Mouse (Mus musculus) limb, embryonic 12.5 days (tissue): Measurements from ENCODE around the gene Rfx4. TPM values are rescaled to one million over a fixed set of nuclear protein-coding genes. Genes with fewer than 3 reads are reported as not detected.

ENCODE experiments used
- ATAC-seq: fragments of 200-750 bp; cut with Nextera tagmentation; 2 replicates; pipeline ENCODE4 v1.8.0; 2017; ENCODE audit warnings: low read depth, moderate TSS enrichment; ENCODE audit not compliant: insufficient number of reproducible peaks, insufficient read depth, low FRiP score, low TSS enrichment
- H3K27ac ChIP-seq: fragments of 300-500 bp; sonication (generic); 2 replicates; pipeline ENCODE4 v1.5.1; 2016; ENCODE audit warnings: mild to moderate bottlenecking, moderate library complexity
- H3K27me3 ChIP-seq: fragments of 300-500 bp; sonication (generic); 2 replicates; pipeline ENCODE4 v1.6.1; 2016; ENCODE audit warnings: mild to moderate bottlenecking, moderate library complexity
- H3K36me3 ChIP-seq: fragments of 300-500 bp; sonication (generic); 2 replicates; pipeline ENCODE4 v1.6.1; 2016; ENCODE audit warnings: mild to moderate bottlenecking, moderate library complexity
- H3K4me1 ChIP-seq: fragments of 300-500 bp; sonication (generic); replicated peaks from 2 replicates; pipeline ENCODE4 v1.6.1; 2016
- H3K4me2 ChIP-seq: fragments of 300-500 bp; sonication (generic); 2 replicates; pipeline ENCODE4 v1.6.1; 2016; ENCODE audit warnings: mild to moderate bottlenecking, moderate library complexity
- H3K4me3 ChIP-seq: fragments of 300-500 bp; sonication (generic); replicated peaks from 2 replicates; pipeline ENCODE4 v1.5.1; 2016; ENCODE audit warnings: mild to moderate bottlenecking
- H3K9ac ChIP-seq: fragments of 300-500 bp; sonication (generic); replicated peaks from 2 replicates; pipeline ENCODE4 v1.6.1; 2016; ENCODE audit warnings: mild to moderate bottlenecking, moderate library complexity
- H3K9me3 ChIP-seq: fragments of 300-500 bp; sonication (generic); 2 replicates; pipeline ENCODE4 v1.6.1; 2016; ENCODE audit warnings: mild to moderate bottlenecking, moderate library complexity
- WGBS: fragments of 180-500 bp; shearing (Covaris S2); methylation state at CpG from one replicate; pipeline ENCODE4 v1.1.7; 2016; 5-methylcytosine and 5-hydroxymethylcytosine counted together
- polyA plus RNA-seq: library from polyadenylated mRNA; unstranded; fragments of >200 nt; fragmentation: Nextera tagmentation; extraction: Ambion mirVana; gene quantifications from 2 replicates; pipeline ENCODE4 v1.2.1, GENCODE M21; 2016

Rfx4 gene
- polyA plus RNA-seq, 1 experiment from 2014 or later = 1.2 TPM

DNA sequence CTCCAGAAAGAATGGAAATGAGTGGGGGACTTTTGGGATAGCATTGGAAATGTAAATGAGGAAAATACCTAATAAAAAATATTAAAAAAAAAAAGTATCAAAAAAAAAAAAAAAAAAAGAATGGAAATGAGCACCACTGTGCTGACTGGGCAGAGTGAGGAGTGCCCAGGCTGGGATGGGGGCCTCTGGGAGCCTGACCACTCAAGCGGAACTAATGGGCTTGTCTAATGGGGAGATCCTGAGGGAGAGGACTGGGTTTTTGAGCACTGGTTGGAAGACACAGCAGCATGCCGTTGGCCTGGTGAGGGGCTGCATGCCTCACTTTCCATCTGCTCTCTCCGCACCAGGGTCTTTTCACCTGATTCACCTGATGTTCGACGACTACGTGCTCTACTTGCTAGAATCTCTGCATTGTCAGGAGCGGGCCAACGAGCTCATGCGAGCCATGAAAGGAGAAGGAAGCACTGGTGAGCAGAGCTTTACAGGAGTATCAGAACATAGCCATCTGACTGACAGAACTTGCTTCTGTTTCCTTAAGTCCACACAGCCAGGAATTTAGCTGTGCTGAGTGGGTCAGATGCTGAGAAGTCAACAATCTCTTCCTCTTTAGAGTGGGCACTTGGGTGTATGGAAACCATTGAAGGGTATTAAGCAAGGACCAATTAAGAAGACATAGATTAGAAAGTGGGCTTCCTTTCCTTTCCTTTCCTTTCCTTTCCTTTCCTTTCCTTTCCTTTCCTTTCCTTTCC, 124.1 kb downstream of the Rfx4 start:
- H3K4me3 ChIP-seq = no peak overlapping the region
- ATAC-seq = no peak

GRCm38 (mm10) chr10:84882528-84882927, 126.7 kb downstream of the Rfx4 start:
- H3K4me2 ChIP-seq = no peak overlapping the region
- no peak overlapping the region for H3K27ac ChIP-seq
- H3K36me3 ChIP-seq = no peaks in the 10 kb centered on the region
- WGBS = 83% methylated on average over 2 of the region's 2 CpGs
- no peak overlapping the region for H3K4me3 ChIP-seq
- H3K27me3 ChIP-seq = no peaks in the 10 kb centered on the region
- no peak for ATAC-seq
- no peaks in the 10 kb centered on the region for H3K9me3 ChIP-seq
- H3K4me1 ChIP-seq = peaks cover 14% of the 10 kb centered on the region
- H3K9ac ChIP-seq = no peak overlapping the region

More for the DNA sequence above, 124.1 kb downstream of the Rfx4 start:
- Histone ChIP-seq H3K9ac (no peak overlapping the region), H3K4me2 (no peak overlapping the region), H3K27me3 (no peaks in the 10 kb centered on the region), H3K4me1 (no peaks in the 10 kb centered on the region), H3K27ac (no peak overlapping the region), H3K9me3 (no peaks in the 10 kb centered on the region), H3K36me3 (no peaks in the 10 kb centered on the region)
- 80% methylated on average over 9 of the region's 9 CpGs for WGBS

- H3K27ac ChIP-seq = no peak overlapping the region
- H3K4me3 ChIP-seq = no peak overlapping the region
- no peaks in the 10 kb centered on the region for H3K9me3 ChIP-seq
- no peak for ATAC-seq
- H3K36me3 ChIP-seq = no peaks in the 10 kb centered on the region
- 65% methylated on average over 5 of the region's 5 CpGs for WGBS
- peaks cover 26% of the 10 kb centered on the region for H3K4me1 ChIP-seq
- no peak overlapping the region for H3K9ac ChIP-seq
- no peak overlapping the region for H3K4me2 ChIP-seq
- no peaks in the 10 kb centered on the region for H3K27me3 ChIP-seq
Measured at GRCm38 (mm10) chr10:84885341-84885884, 129.6 kb downstream of the Rfx4 start.

- 0 out of 2 replicates have a peak overlapping the region, but pooled peaks have one; percentile 8 for H3K9ac ChIP-seq
- peaks cover 26% of the 10 kb centered on the region for H3K4me1 ChIP-seq
- peak; percentile 73; the same call in 1 of the 2 replicates for ATAC-seq
- no peak overlapping the region for H3K27ac ChIP-seq
- H3K36me3 ChIP-seq = no peaks in the 10 kb centered on the region
- H3K9me3 ChIP-seq = no peaks in the 10 kb centered on the region
- no peaks in the 10 kb centered on the region for H3K27me3 ChIP-seq
- 14% methylated on average over 6 of the region's 6 CpGs for WGBS
- H3K4me3 ChIP-seq = no peak overlapping the region
- no peak overlapping the region for H3K4me2 ChIP-seq
Measured at GRCm38 (mm10) chr10:84886221-84886627, 130.4 kb downstream of the Rfx4 start.

- WGBS = 83% methylated on average over 8 of the region's 8 CpGs
- H3K36me3 ChIP-seq = no peaks in the 10 kb centered on the region
- no peak for ATAC-seq
- H3K9ac ChIP-seq = no peak overlapping the region
- H3K4me1 ChIP-seq = peaks cover 26% of the 10 kb centered on the region
- no peak overlapping the region for H3K27ac ChIP-seq
- H3K9me3 ChIP-seq = no peaks in the 10 kb centered on the region
- H3K4me2 ChIP-seq = no peak overlapping the region
- no peak overlapping the region for H3K4me3 ChIP-seq
- no peaks in the 10 kb centered on the region for H3K27me3 ChIP-seq
Measured at GRCm38 (mm10) chr10:84886785-84887184, 130.9 kb downstream of the Rfx4 start.

DNA sequence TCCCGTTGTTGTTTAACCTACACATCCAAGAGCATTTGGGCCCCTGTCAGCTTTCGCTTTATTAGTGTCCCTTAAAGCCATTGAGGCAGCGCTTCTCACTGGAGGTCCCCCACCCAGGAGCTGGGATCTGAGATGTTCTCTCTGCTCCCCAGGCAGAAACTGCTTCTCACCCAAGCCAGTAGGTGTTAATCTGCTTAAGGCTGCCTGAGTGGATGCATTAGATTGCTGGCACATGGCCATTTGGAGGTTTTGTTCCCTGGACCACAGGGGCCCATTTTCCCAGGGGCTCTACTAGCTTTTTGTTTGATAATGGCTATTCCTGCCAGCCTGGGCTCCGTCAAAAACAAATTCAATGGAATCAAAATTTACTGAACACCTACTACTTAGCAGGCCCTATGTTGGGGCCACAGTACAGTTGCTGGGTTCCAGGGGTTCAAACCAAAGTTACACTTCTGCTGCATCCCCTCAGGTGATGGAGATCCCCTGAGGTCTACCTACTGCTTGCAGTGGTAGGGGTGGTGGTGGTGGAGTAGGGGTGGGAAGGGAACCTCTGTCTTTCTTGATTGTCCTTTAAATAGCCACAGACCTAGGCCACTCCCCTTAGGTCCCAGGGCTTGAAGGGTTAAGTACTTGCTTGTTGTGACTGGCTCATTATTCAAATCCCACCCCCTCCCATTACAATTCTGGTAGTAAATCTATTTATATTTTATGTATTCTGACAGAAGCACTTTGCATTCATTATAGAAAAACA, 133.4 kb downstream of the Rfx4 start:
- WGBS = 42% methylated on average over 4 of the region's 4 CpGs
- no peak for ATAC-seq
- Histone ChIP-seq H3K9me3 (no peaks in the 10 kb centered on the region), H3K9ac (no peak overlapping the region; the same call in 1 of the 2 replicates), H3K36me3 (no peaks in the 10 kb centered on the region), H3K4me1 (peaks cover 26% of the 10 kb centered on the region), H3K27ac (no peak overlapping the region), H3K4me3 (no peak overlapping the region), H3K27me3 (no peaks in the 10 kb centered on the region), H3K4me2 (no peak overlapping the region)

DNA sequence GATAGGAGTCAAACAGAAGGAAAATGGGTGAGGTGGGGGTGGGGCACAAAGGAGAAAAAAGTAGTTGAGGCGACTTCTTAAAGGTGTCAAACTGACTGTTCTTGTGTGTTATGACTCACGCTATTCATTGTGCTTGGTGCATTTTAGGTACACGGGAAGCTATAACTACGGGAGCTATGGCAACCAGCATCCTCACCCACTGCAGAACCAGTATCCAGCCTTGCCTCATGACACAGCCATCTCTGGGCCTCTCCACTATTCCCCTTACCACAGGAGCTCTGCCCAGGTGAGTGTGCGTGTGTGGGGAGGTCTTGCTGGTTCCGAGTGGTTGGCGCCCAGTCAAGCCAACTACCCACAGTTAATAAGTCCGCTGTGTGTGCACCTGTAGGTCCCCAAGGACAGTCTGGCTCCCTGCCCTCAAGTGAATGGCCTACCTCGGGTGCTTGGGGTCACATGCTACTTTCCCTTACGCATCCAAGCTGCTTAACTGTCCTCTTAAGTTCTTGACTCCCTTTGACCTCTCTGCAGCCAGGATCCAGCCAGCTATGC, 140.0 kb downstream of the Rfx4 start:
- Histone ChIP-seq H3K4me1 (peaks cover 14% of the 10 kb centered on the region), H3K4me3 (no peak overlapping the region), H3K27me3 (no peaks in the 10 kb centered on the region), H3K9me3 (no peaks in the 10 kb centered on the region), H3K36me3 (no peaks in the 10 kb centered on the region), H3K9ac (no peak overlapping the region), H3K27ac (no peak overlapping the region), H3K4me2 (no peak overlapping the region)
- WGBS = 89% methylated on average over 10 of the region's 10 CpGs
- no peak for ATAC-seq

DNA sequence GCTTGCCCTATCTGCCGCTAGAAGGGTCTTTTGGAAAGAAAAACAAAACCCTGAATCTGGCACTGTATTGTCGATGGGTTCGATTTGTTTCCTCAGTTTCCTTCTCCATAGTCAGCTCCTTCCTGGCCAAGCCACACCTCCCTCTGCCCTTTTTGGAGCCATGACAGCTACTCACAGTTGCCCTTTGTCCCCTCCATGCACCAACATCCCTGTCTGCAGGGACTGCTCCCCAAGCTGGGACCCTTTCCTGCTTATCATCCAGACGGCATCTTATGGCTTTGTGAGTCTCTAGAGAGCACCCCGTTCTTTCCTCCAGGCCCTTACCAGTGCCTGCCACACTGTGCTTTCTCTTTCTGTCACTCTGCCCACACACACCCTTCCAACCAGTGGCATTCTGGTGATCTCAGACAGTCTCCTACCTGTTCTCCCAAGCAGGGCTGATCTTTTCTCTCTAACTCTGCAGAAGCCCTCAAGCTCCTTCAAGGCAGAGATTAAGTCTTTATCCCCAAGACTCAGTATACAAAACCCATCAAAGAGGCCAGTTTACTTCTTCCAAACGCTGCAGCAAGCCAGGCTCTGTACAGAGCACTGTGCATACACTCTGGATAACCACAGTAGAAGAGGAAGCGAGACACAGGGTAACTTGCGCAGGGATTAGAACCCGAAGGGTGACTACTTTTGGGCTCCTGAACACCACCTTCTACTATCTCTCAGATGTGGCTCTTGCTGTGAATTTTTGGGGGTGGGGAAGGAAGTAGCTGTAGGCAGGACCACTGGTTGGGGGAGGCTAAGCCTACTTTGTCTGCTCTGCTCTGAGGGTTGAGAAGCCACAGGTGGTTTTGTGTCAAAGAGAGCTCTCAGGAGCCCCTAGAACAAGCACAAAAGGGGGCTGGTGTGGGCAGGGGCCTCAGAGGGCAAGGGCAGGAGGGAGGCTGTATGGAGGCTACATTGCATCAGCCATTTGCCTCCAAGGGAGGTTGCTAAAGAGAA, 141.4 kb downstream of the Rfx4 start:
- 75% methylated on average over 9 of the region's 9 CpGs for WGBS
- Histone ChIP-seq H3K9ac (no peak overlapping the region), H3K27ac (no peak overlapping the region), H3K27me3 (no peaks in the 10 kb centered on the region), H3K4me2 (no peak overlapping the region), H3K4me3 (no peak overlapping the region), H3K4me1 (peaks cover 14% of the 10 kb centered on the region), H3K9me3 (no peaks in the 10 kb centered on the region), H3K36me3 (no peaks in the 10 kb centered on the region)
- ATAC-seq = no peak

DNA sequence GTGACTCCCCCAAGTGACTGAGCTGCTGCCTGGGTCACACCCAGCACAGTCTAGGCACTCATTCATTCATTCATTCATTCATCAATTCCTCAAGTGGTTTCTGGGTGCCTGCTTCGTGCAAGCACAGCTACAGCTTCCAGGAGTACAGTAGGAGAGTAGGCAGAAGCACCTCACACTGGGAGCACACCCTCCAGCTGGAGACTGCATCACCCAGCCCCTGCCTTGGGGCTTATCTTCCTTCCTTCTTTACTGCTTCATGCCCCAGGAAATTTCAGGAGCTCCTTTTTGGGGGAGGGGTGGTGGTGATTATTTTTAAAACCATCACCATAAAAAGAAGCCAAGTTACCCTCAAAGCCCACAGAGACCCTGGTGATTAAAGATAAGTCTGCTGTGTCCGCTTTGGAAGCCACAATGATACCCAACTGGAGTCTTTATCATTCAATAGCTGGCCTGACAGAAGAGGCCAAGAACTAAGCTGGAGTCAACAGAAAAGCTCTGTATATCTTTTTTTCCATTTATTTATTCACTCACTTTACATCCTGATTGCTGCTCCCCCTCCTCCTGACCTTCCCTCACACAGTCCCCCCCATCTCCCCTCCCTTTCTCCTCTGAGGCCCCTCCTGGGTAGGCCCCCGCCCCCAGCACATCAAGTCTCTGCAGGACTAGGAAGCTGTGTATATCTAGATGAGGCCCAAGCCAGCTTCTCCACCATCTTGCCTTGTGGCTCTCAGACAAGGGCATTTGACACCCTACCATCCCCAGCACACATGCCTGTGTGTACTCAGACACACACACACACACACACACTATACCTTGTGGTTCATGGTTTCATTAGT, 142.5 kb downstream of the Rfx4 start:
- Histone ChIP-seq H3K4me2 (no peak overlapping the region), H3K27me3 (no peaks in the 10 kb centered on the region), H3K36me3 (no peaks in the 10 kb centered on the region), H3K4me3 (no peak overlapping the region), H3K4me1 (peaks cover 18% of the 10 kb centered on the region), H3K9ac (no peak overlapping the region), H3K9me3 (no peaks in the 10 kb centered on the region), H3K27ac (no peak overlapping the region)
- 69% methylated on average over 3 of the region's 3 CpGs for WGBS
- ATAC-seq = no peak

DNA sequence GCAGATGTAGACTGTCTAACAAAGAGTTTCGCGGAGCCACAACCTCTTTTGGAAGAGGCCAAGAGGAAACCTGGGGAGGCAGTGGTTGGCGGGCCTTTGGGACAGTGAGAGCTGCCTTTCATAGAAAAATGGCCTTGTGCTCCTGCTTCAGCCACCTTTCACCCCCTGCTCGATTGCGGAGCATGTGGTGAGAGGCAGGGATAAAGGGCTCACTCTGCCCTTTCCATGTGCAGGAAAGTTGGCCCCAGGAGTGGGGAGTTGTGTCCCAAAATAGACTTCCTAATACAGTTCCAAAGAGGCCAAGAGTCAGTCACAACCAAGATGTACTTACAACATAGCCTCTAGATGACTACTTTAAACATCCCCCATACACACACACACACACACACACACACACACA, 145.8 kb downstream of the Rfx4 start:
- no peaks in the 10 kb centered on the region for H3K9me3 ChIP-seq
- peaks cover 27% of the 10 kb centered on the region for H3K4me1 ChIP-seq
- no peaks in the 10 kb centered on the region for H3K36me3 ChIP-seq
- H3K9ac ChIP-seq = no peak overlapping the region
- H3K27me3 ChIP-seq = no peaks in the 10 kb centered on the region
- WGBS = 90% methylated on average over 5 of the region's 5 CpGs
- H3K4me2 ChIP-seq = no peak overlapping the region
- no peak for ATAC-seq
- H3K4me3 ChIP-seq = no peak overlapping the region
- no peak overlapping the region for H3K27ac ChIP-seq
